Mouse (Mus musculus): ENCODE measurements around the gene Tmem110.
A peak's percentile ranks its signal among the peaks of the same experiment; 100 is the strongest.

Tmem110 gene

GRCm38 (mm10) chr14:30907814-30908265 is 82.5 kb downstream of the Tmem110 start:
- DNase-seq: peak; percentile 86

- no peak for DNase-seq
Observed at GRCm38 (mm10) chr14:30911141-30911540, 85.8 kb downstream of the Tmem110 start.

GRCm38 (mm10) chr14:30912641-30913040 is 87.3 kb downstream of the Tmem110 start:
- no peak for DNase-seq

GRCm38 (mm10) chr14:30913404-30913803 is 88.0 kb downstream of the Tmem110 start:
- peak; percentile 61 for DNase-seq

- DNase-seq: peak; percentile 30
Observed at GRCm38 (mm10) chr14:30916516-30916915, 91.1 kb downstream of the Tmem110 start.

GRCm38 (mm10) chr14:30922053-30922670 is 96.8 kb downstream of the Tmem110 start:
- peak; percentile 28 for DNase-seq

GRCm38 (mm10) chr14:30923375-30924105 is 98.2 kb downstream of the Tmem110 start, which contains the start of gene Itih3:
Gene Itih3, minus strand, starts transcription at chr14:30923760.
- peak; percentile 19 for DNase-seq

- no peak for DNase-seq
Observed at GRCm38 (mm10) chr14:30925492-30925891, 100.1 kb downstream of the Tmem110 start.
